Mouse (Mus musculus): ENCODE data around the gene Gm49398. TPM values are rescaled to one million over a fixed set of nuclear protein-coding genes. Genes with fewer than 3 reads are reported as not detected.

Gm49398 gene
- total RNA-seq (2021) = not detected

- DNase-seq = no peak
- intact Hi-C loops (cut with DNase I) = no loop called here
These were observed at the start of gene Gm49398 for GRCm38 (mm10) chr13:61288739-61289138. Gm49398 (minus strand) TSS chr13:61288839.

GRCm38 (mm10) chr13:61255258-61255657, 33.4 kb downstream of the Gm49398 start, which contains the start of gene Cts8:
Cts8 (minus strand) TSS chr13:61255358.
- intact Hi-C loops (cut with DNase I) = no loop called here
- no peak for DNase-seq

DNA sequence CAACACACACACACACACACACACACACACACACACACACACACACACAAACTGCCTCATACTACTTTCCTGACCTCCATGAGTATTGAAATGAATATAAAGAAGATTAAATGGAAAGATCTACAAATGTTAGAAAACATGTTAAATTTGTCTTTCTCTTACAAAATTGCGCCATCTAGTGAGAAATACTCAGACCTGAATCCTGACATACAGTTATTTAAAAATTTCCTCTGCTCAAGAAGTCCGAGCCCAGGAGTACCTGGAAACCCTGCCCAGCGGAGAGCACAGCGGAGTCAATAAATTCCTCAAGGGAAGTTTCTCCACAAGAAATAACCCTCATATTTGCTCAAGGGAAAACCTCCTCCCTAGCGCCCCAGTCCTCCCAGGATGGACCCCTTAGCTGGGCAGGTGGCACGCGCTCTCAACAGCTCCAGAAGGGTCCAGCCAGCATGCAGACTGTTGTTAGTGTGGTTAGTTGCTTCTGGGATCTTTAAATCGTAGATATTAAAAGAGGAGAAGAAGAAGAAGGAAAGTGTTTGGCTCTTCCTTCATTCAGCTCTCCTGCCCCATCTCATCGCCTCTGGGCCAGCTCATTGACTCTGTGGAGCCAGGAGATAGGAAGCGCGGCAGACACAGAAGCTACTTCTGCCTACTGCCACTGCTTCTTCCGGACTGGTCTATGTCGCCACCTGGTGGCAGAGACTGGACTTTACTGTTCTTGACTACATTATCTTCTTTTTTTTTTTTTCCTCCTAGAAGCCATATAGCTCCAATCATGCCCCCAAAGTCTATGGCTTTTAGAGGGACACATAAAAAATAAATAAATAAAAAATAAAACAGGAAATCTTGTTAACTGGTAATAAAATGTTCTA, 47.3 kb downstream of the Gm49398 start:
- intact Hi-C loops (cut with DNase I) = loop anchor here (5.0 kb wide), 2 partner anchors 414 to 484 kb away; no protein-coding TSS in a partner anchor
- peak; percentile 51 to 71 for DNase-seq

- no peak for DNase-seq
- intact Hi-C loops (cut with DNase I) = no loop called here
These were observed 85.3 kb downstream of the Gm49398 start, which contains the start of gene Cts6 for GRCm38 (mm10) chr13:61203310-61203709. Cts6 (minus strand) TSS chr13:61203410.

Small RNA genes lying within 50 kb of the gene (microRNA-seq; reads per million reads assigned to microRNA genes)
- 0 reads per million in 2 experiments for gene Gm27704

Other genes starting within 250 kb of the Gm49398 start
- gene Ctsq, start 248.2 kb downstream of the Gm49398 start, total RNA-seq (2021) = not detected
- not detected for gene Ctsr, start 124.6 kb downstream of the Gm49398 start, total RNA-seq (2021)
- not detected for gene Cts6, start 85.4 kb downstream of the Gm49398 start, total RNA-seq (2021)
- gene Cts8, start 33.5 kb downstream of the Gm49398 start, total RNA-seq (2021) = not detected
- not detected for gene Cts7, start 69.4 kb upstream of the Gm49398 start, total RNA-seq (2021)